Mouse (Mus musculus) hindbrain, embryonic 13.5 days (tissue): Measurements from ENCODE around the gene Mex3a. TPM values are rescaled to one million over a fixed set of nuclear protein-coding genes. Genes with fewer than 3 reads are reported as not detected.

Experiments used
- microRNA counts: library from miRNA; unstranded; fragments of <30 nt; microRNA quantifications from one replicate; lab custom pipeline; 2016
- microRNA-seq: library from miRNA; unstranded; fragments of <30 nt; microRNA quantifications from one replicate; pipeline ENCODE4, GENCODE M21; 2016
- polyA plus RNA-seq: library from polyadenylated mRNA; unstranded; fragments of >200 nt; fragmentation: Nextera tagmentation; extraction: Ambion mirVana; gene quantifications from 2 replicates; pipeline ENCODE4 v1.2.1, GENCODE M21; 2015

Mex3a gene
- polyA plus RNA-seq, 1 experiment from 2014 or later, result 40.0 TPM

MicroRNAs within 50 kb of the gene (microRNA counts, 519-probe panel; counts per million panel counts)
- microRNA mmu-miR-1905 (lab: Ali Mortazavi, UCI), result 51.3 counts per million

Small RNA genes lying within 50 kb of the gene (microRNA-seq; reads per million reads assigned to microRNA genes)
- gene Mir1905, result not detected

Other genes with a start within 250 kb of the Mex3a start
- 0.29 and 0.70 TPM in 2 replicates for gene Gm38392, start 245.2 kb upstream of the Mex3a start, polyA plus RNA-seq
- 10.9 and 12.0 TPM in 2 replicates for gene Tsacc, start 235.4 kb upstream of the Mex3a start, polyA plus RNA-seq
- gene Cct3, start 235.3 kb upstream of the Mex3a start, polyA plus RNA-seq, result 495 and 508 TPM in 2 replicates
- gene Glmp, start 207.4 kb upstream of the Mex3a start, polyA plus RNA-seq, result 122 and 129 TPM in 2 replicates
- 1.2 and 1.3 TPM in 2 replicates for gene Tmem79, start 196.2 kb upstream of the Mex3a start, polyA plus RNA-seq
- gene Smg5, start 196.1 kb upstream of the Mex3a start, polyA plus RNA-seq, result 66.2 and 69.1 TPM in 2 replicates
- gene Paqr6, start 167.8 kb upstream of the Mex3a start, polyA plus RNA-seq, result 2.6 and 2.9 TPM in 2 replicates
- 0.19 TPM in 1 of 2 replicates, not detected in the other for gene Bglap3, start 159.7 kb upstream of the Mex3a start, polyA plus RNA-seq
- not detected in 2 replicates for gene Bglap2, start 153.7 kb upstream of the Mex3a start, polyA plus RNA-seq
- not detected in 2 replicates for gene Bglap, start 147.9 kb upstream of the Mex3a start, polyA plus RNA-seq
- 36.9 and 37.8 TPM in 2 replicates for gene Pmf1, start 122.1 kb upstream of the Mex3a start, polyA plus RNA-seq
- gene Slc25a44, start 107.3 kb upstream of the Mex3a start, polyA plus RNA-seq, result 32.5 and 32.8 TPM in 2 replicates
- gene Sema4a, start 71.2 kb upstream of the Mex3a start, polyA plus RNA-seq, result 25.5 and 27.4 TPM in 2 replicates
- 31.9 and 35.0 TPM in 2 replicates for gene Lmna, start 22.4 kb upstream of the Mex3a start, polyA plus RNA-seq
- gene Rab25, start 15.9 kb downstream of the Mex3a start, polyA plus RNA-seq, result not detected in 2 replicates
- 179 and 182 TPM in 2 replicates for gene Lamtor2, start 20.7 kb downstream of the Mex3a start, polyA plus RNA-seq
- gene Ubqln4, start 21.4 kb downstream of the Mex3a start, polyA plus RNA-seq, result 36.7 and 38.3 TPM in 2 replicates
- 154 and 163 TPM in 2 replicates for gene Ssr2, start 43.5 kb downstream of the Mex3a start, polyA plus RNA-seq
- 160 and 165 TPM in 2 replicates for gene Arhgef2, start 73.6 kb downstream of the Mex3a start, polyA plus RNA-seq
- gene Rxfp4, start 120.7 kb downstream of the Mex3a start, polyA plus RNA-seq, result not detected in 2 replicates
- gene Khdc4, start 153.4 kb downstream of the Mex3a start, polyA plus RNA-seq, result 97.7 and 99.4 TPM in 2 replicates
- gene Rit1, start 184.4 kb downstream of the Mex3a start, polyA plus RNA-seq, result 57.9 and 59.0 TPM in 2 replicates
- gene Syt11, start 242.8 kb downstream of the Mex3a start, polyA plus RNA-seq, result 212 and 215 TPM in 2 replicates